Mouse (Mus musculus): ENCODE data around the gene Gbx2.

GRCm38 (mm10) chr1:89926583-89927060 lies 4.4 kb downstream of the Gbx2 start:
- TF ChIP-seq CTCF (IDR thresholded peaks at IDR 0.05; ENCODE audit: low read depth) (no peak), EP300 (IDR thresholded peaks at IDR 0.05; ENCODE audit: low read depth) (no peak)
